Mouse (Mus musculus) heart, adult 2 months (tissue): ENCODE measurements around the gene Ldhc.

Experiments
- CTCF ChIP-seq: fragments of 200-600 bp; IDR thresholded peaks from 2 replicates; pipeline ENCODE4 v1.8.1; 2022; ENCODE audit warnings: antibody characterized with exemption, mild to moderate bottlenecking, moderate library complexity
- EP300 ChIP-seq: fragments of 200-500 bp; IDR thresholded peaks from 2 replicates; pipeline ENCODE4 v1.6.1; 2011; ENCODE audit warnings: low read depth, low read length, control low read depth; ENCODE audit not compliant: insufficient read depth

- TF ChIP-seq EP300 (0 out of 2 replicates have a peak, but pooled peaks have one; percentile 23), CTCF (no peak)
These were observed 22.1 kb upstream of the Ldhc start for GRCm38 (mm10) chr7:46838891-46839302.
